Mouse (Mus musculus) CD4-positive helper T cell, adult 2 months (primary cell): ENCODE measurements around the gene Ddias.

ENCODE experiments used
- DNase-seq: peaks from one replicate; pipeline ENCODE4 v3.0.0-alpha.2; 2012; ENCODE audit warnings: low read depth, missing footprints, low spot score

Gene Ddias

GRCm38 (mm10) chr7:92866526-92866925 is 7.5 kb downstream of the Ddias start:
- peak; percentile 47 for DNase-seq

GRCm38 (mm10) chr7:92848246-92848645 is 25.8 kb downstream of the Ddias start:
- no peak for DNase-seq

GRCm38 (mm10) chr7:92842254-92842653 is 31.8 kb downstream of the Ddias start:
- DNase-seq: no peak

DNA sequence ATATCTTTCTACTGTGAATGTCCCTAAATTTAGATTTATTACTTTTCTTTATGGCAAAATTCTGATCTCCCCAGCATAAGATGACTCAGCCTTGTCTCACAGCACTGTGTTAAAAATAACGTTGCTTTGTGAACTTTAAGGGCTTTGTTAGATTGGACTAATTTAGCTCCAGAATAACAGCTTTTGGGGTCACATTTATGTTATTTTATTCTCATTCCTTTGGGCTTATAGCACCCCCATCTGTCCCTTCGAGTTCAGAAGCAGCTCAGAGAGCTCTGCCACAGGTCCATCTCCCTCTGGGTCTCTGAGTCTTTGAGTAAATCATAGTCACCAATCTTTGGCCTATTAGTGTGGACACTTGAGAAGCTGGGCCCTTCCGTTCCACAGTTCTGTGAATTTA is 36.1 kb downstream of the Ddias start:
- DNase-seq: no peak

GRCm38 (mm10) chr7:92837226-92837625 is 36.8 kb downstream of the Ddias start:
- no peak for DNase-seq

GRCm38 (mm10) chr7:92836447-92836846 is 37.6 kb downstream of the Ddias start:
- DNase-seq: no peak

DNA sequence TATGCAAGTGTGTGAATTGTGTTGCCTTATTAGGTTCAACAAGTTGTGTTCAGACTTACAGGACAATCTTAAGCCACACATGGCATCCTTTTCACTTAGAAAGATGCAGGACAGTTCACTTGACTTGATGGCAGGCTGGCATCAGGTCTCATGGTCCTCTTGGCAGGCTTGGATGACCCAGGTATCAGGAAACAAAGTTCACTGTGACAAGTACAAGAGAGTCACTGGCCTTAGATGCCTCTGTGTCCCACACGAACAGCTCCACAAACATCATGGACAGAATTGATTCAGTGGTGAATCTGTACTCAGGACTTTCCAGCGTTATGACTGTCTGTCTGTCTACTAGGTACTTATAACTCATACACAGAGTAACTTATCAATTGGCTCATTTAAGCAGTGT is 39.7 kb downstream of the Ddias start:
- DNase-seq: no peak

GRCm38 (mm10) chr7:92832395-92832794 is 41.7 kb downstream of the Ddias start:
- no peak for DNase-seq

DNA sequence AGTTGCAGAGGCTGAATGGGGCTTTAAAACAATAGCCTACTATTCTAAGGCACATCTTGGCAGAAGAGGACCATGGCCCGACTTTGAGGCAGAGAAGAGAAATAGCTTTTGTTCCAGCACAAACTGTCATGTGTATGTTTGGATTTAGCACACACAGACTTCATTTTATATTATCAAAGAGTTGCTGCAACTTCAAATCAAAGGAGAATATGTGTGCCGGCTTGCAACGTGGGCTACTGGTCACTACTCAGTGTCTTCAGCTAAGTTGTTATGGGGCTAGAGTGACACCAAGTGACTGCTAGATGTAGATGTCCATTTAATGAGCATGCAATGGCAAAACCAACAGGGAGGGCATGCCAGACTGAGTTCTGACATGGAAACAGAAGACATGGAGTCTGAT is 46.1 kb downstream of the Ddias start:
- DNase-seq: no peak

- DNase-seq: no peak
Measured at GRCm38 (mm10) chr7:92826248-92826647, 47.8 kb downstream of the Ddias start.

GRCm38 (mm10) chr7:92822409-92823101 is 51.5 kb downstream of the Ddias start:
- no peak for DNase-seq

DNA sequence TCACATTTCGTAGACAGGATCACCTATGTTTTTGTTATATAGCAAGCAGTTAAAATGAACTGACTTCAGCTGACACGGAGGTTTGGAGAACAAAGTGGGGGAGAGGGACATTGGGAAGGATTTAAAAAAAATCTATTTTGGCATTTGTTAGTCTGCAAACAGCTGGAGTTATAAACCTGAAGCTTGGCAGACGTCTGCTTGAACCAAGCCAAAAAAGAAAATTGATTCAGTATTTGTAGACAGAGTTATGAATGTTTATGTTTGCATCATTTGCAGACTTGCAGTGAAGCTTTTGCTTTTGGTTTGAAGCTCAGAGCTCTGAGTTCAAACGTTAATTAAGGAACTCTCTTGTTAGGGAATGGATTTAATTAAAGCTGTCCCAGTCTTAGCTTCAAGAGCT is 52.2 kb downstream of the Ddias start:
- no peak for DNase-seq

DNA sequence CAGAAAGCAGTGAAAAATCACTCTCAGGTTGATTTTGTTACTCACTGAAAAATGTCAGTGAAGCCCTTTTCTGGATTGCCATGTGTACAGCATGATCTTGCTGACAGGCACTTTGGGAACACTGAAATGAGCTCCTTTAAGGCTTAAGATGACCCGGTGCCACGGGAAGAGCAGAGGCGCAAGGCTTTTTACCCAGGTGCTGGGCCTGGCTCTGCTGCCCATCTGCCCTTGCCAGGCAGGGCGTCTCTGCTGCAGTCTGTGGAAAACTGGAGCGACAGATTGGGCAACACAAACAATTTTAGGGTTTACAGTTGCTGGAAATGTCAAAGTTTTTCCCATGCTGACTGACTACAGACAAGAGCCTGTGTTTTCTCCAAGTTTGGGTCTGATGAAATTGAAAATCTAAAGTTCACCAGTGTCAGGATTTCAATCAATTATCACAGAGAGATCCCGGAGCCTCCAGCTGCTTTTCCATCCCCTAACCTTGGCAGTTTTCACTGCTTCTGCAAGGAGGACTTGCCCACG is 53.0 kb downstream of the Ddias start:
- DNase-seq: no peak

GRCm38 (mm10) chr7:92820410-92820809 is 53.6 kb downstream of the Ddias start:
- no peak for DNase-seq

DNA sequence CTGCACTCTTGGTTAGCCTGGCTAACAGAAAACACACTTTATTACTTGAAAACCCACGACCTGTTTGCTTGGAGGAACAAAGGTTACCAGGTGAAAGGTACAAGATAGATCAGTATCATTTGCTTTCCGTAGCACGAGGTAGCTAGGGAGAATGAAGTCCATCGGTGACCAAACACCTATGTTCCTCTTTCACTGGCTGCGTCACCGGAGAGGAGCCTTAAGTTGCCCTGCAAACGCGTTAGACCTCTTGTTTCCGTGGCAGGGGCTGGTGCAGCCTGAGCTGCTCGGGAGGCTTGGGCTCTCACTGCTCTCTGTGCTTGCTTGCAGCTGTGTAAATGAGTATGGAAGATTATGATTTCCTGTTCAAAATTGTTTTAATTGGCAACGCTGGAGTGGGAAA is 54.4 kb downstream of the Ddias start:
- DNase-seq: no peak

GRCm38 (mm10) chr7:92817886-92818285 is 56.2 kb downstream of the Ddias start:
- no peak for DNase-seq

DNA sequence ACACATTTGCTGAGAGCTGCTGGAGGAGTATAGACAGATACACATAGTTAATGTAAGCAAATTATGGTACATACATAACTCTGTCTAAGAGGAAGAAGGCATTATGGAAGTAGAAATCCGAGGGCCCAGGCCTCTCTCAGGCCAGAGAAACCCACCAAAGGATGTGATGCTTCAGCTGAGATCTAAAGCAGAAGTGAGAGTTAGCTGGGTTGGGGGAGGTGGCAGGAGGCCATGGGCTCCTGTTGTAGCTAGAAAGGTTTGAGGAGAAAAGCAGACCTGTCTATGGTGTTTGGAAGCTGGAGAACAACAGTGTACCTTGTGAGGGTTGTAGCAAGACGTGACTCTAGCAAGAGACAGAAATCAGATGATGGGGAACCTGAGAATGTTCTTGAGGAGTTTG is 56.8 kb downstream of the Ddias start:
- DNase-seq: no peak

DNA sequence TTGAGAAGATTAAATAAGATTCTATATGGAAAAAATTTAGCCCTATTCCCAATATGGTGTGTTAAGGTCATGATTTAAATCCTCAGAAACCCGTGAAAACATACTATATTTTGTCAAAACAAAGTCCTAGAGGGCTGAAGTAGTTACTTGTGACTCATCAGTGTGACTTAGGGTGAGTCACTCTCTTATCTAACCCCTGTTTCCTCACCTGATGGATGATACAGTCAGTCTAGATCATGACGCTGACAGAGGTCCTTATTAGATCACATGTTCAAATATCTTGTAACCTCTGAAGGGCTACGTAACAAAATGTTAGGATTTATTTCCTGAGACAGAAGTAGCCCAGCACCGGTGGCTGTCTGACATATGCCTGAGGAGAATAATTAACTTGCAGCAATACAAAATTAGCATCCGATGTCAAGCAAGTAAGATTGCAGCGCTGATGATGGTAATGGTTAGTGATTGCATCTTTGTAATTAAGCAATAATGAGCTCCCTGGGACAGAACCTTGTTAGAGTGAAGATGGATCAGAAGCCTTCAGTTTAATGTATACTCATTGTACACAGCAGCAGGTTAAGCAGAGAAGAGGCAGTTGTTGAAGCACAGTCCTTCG is 62.3 kb downstream of the Ddias start:
- DNase-seq: no peak
